Mouse (Mus musculus): ENCODE results near the gene Ints1. TPM values are rescaled to one million over a fixed set of nuclear protein-coding genes. Genes with fewer than 3 reads are reported as not detected.

Gene Ints1
- polyA plus RNA-seq, 1 experiment, result 108 TPM

DNA sequence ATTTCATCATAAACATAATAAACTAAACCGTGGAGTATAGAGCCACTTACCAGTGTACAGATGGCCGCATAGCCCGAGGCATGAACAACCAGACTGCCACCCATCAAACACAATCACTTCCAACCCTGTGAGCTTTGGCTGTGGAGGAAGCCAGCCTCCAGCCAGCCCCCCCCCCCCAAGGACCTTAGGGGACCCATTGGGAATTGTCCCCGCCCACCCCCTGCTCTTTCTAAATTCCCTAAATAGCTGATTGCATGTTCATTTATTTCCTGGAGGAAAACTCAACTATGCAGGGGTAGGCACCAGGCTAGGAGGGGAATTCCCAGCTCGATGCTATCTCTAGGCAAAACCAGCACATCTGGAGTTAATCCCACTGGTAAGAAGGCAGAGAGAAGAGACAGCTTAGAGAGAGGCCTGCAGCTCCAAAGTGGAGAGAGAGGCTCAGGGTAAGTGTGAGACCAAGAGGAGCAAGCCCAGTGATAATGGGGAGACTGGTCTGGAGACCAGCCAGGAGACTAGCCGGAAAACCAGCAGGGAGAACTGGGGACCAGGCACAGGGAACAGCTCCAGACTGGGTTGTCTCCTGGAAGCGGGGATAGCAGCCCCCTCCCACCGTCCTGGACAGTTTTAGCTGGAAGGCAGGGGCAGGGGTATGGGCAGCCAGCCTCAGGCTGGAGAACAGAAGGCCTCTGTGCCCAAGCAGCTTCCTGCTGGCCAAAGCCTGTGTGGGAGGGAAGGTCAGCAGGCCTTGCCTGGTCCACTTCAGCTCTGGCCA, 44.6 kb downstream of the Ints1 start:
- peaks cover 16% of the 10 kb centered on the region for H3K4me1 ChIP-seq (ENCODE audit: control insufficient read depth, insufficient read depth, low read length)

DNA sequence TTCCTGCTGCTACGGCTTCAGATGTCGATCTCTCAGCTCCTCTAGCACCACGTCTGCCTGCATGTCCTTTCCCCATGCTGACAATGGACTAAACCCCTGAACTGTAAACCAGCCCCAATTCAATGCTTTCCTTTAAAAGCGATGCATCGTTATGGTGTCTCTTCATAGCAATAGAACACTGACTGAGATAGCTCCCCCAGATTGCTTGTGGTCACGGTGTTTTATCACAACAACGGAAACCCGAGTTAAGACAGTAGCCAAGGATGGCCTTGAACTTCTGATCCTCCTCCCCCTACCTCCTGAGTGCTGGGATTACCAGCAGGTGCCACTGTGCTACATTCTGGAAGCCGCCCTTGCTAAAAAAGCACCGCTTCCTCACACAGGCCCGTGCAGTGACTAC, 48.2 kb downstream of the Ints1 start:
- WGBS, result 45% methylated on average over 11 of the region's 11 CpGs
- no peak for TF ChIP-seq CTCF (IDR thresholded peaks at IDR 0.05; ENCODE audit: control insufficient read depth, insufficient read depth, low read length)
- H3K4me3 ChIP-seq (replicated peaks; ENCODE audit: control insufficient read depth, low read depth, low read length), result no peak overlapping the region
- H3K4me1 ChIP-seq (ENCODE audit: control insufficient read depth, insufficient read depth, low read length), result peaks cover 4% of the 10 kb centered on the region
- no peak overlapping the region for H3K27ac ChIP-seq (ENCODE audit: control insufficient read depth, insufficient read depth, low read depth, low read length, poor library complexity)

More for the DNA sequence above, 44.6 kb downstream of the Ints1 start:
- H3K4me3 ChIP-seq (replicated peaks; ENCODE audit: control insufficient read depth, low read depth, low read length), result no peak overlapping the region
- 84% methylated on average over 8 of the region's 8 CpGs for WGBS
- no peak overlapping the region for H3K27ac ChIP-seq (ENCODE audit: control insufficient read depth, insufficient read depth, low read depth, low read length, poor library complexity)
- TF ChIP-seq CTCF (IDR thresholded peaks at IDR 0.05; ENCODE audit: control insufficient read depth, insufficient read depth, low read length) (no peak), POLR2A (IDR thresholded peaks at IDR 0.05; ENCODE audit: borderline replicate concordance, control insufficient read depth, low read depth, low read length) (no peak)

DNA sequence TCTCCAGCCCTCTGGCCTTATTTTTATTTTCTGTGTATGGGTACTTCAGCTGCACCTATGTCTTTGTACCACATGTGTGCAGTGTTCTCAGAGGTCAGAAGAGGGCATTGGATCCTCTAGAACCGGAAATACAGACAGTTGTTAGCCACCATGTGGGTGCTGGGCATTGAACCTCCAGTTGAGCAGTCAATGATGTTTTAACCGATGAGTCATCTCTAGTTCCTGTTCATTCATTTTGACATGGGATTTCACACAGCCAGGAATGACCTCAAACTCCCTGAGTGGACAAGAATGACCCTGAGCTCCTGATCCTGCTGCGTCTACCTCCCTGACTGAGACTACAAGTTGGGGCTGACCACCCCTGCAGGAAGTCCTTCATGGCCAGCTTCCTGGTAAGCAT, 49.3 kb downstream of the Ints1 start:
- 58% methylated on average over 3 of the region's 3 CpGs for WGBS
- H3K27ac ChIP-seq (ENCODE audit: control insufficient read depth, insufficient read depth, low read depth, low read length, poor library complexity), result no peak overlapping the region
- H3K4me1 ChIP-seq (ENCODE audit: control insufficient read depth, insufficient read depth, low read length), result peaks cover 3% of the 10 kb centered on the region; the same call in 1 of the 2 replicates

DNA sequence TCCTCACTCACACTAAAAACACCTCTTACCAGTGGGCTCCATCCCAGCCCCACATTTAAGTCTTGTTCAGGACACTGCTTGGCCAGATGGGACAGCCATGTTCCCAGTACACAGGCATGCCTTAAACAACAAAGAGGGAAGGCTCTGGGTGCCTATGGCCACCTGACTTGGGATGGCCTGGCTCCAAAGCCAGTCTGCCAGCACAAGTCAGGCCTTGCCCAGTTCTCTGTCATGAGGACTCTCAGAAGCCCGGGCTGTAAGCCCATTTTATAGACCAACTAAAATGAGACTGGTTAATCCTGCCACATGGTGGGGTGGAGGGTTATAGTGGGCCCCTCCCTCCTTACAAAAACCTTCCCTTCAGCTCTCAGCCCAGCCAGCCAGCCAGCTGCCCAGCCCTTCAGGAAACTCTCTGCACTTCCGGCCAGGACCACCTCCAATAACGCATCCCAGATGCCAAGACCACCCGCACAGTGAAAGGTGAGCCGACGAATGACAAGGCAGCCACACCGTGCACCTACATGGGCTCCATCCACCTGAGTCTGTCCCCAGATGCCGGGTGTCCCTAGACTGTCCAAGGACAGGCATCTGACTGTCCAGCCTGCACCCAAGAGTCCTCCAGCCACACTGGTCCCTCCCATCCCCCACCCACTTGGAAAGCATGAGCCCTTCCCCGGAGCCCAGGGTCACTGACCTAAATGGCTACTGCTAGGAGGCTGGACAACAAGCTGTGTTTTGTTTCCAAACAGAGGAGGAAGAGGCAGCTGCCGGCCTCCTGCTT, 50.9 kb downstream of the Ints1 start:
- H3K4me1 ChIP-seq (ENCODE audit: control insufficient read depth, insufficient read depth, low read length), result peaks cover 3% of the 10 kb centered on the region; the same call in 1 of the 2 replicates
- no peak for TF ChIP-seq POLR2A (IDR thresholded peaks at IDR 0.05; ENCODE audit: borderline replicate concordance, control insufficient read depth, low read depth, low read length)
- no peak for TF ChIP-seq CTCF (IDR thresholded peaks at IDR 0.05; ENCODE audit: control insufficient read depth, insufficient read depth, low read length)
- no peak overlapping the region for H3K4me3 ChIP-seq (replicated peaks; ENCODE audit: control insufficient read depth, low read depth, low read length)
- 85% methylated on average over 10 of the region's 10 CpGs for WGBS
- no peak overlapping the region for H3K27ac ChIP-seq (ENCODE audit: control insufficient read depth, insufficient read depth, low read depth, low read length, poor library complexity)

More for the DNA sequence above, 49.3 kb downstream of the Ints1 start:
- no peak overlapping the region for H3K4me3 ChIP-seq (replicated peaks; ENCODE audit: control insufficient read depth, low read depth, low read length)
- TF ChIP-seq POLR2A (IDR thresholded peaks at IDR 0.05; ENCODE audit: borderline replicate concordance, control insufficient read depth, low read depth, low read length) (no peak), CTCF (IDR thresholded peaks at IDR 0.05; ENCODE audit: control insufficient read depth, insufficient read depth, low read length) (no peak)

DNA sequence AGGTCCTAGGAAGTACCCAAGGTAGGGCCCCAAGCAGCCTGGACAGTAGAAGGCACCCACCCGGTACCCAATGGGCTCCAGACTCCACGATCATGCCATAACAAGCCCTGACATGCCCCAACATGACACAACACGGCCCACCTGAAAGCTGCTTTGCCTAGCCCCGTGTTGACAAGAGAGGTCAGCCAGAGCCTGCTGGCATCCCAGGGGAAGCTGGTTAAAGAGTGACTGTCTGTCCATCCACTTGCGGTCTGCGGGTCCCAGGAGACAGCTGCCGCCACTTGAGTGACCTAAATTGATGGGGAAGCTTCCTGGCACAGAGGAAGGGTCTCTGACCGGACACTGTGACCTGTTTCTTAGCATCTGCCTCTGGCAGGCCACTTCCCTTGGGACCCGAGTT, 52.4 kb downstream of the Ints1 start:
- no peak overlapping the region for H3K4me3 ChIP-seq (replicated peaks; ENCODE audit: control insufficient read depth, low read depth, low read length)
- WGBS, result 76% methylated on average over 9 of the region's 9 CpGs
- TF ChIP-seq POLR2A (IDR thresholded peaks at IDR 0.05; ENCODE audit: borderline replicate concordance, control insufficient read depth, low read depth, low read length), result no peak
- no peak for TF ChIP-seq CTCF (IDR thresholded peaks at IDR 0.05; ENCODE audit: control insufficient read depth, insufficient read depth, low read length)
- H3K27ac ChIP-seq (ENCODE audit: control insufficient read depth, insufficient read depth, low read depth, low read length, poor library complexity), result no peak overlapping the region
- peaks cover 3% of the 10 kb centered on the region; the same call in 1 of the 2 replicates for H3K4me1 ChIP-seq (ENCODE audit: control insufficient read depth, insufficient read depth, low read length)

DNA sequence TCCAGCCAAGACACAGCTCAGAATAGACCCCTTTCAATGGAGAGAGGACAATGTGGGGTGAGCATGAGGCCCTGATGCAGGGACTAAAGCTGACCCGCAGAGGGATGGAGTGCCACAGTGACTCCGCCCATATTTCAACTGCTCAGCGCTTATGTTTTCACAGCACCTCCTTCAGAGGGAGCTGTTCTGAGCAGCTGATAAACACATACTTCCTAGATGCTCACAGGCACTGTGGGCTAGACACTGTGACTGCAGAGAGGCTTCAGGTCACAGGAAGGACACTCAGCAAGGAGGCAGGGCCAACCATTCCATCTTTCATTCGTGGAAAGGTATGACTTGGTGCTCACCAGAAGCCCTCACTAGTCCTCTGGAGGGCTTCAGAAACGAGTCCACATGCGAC, 52.8 kb downstream of the Ints1 start:
- TF ChIP-seq CTCF (IDR thresholded peaks at IDR 0.05; ENCODE audit: control insufficient read depth, insufficient read depth, low read length), result no peak
- no peak for TF ChIP-seq POLR2A (IDR thresholded peaks at IDR 0.05; ENCODE audit: borderline replicate concordance, control insufficient read depth, low read depth, low read length)
- Histone ChIP-seq H3K4me3 (replicated peaks; ENCODE audit: control insufficient read depth, low read depth, low read length) (no peak overlapping the region), H3K27ac (ENCODE audit: control insufficient read depth, insufficient read depth, low read depth, low read length, poor library complexity) (no peak overlapping the region), H3K4me1 (ENCODE audit: control insufficient read depth, insufficient read depth, low read length) (peaks cover 1% of the 10 kb centered on the region; the same call in 1 of the 2 replicates)
- WGBS, result 48% methylated on average over 6 of the region's 6 CpGs

DNA sequence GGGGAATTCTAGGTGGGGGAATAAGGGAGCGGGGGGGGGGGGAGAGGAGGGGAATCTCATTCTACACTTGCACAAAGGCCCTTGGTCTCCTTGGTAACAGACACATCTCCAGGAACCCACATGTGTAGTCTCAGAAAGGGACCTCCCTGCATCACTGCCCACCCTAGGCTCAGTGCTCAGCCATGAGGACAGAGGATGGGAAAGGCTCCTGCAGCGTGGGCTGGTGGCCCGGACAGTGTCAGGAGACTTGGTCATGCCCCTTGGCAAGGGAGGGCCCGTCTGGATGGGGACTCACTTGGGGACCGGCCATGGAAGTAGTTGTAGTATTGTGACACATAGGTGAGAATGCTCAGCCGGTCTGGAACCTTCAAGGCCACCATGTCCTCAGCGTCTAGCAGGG, 56.5 kb downstream of the Ints1 start:
- 90% methylated on average over 7 of the region's 7 CpGs for WGBS
- Histone ChIP-seq H3K4me1 (ENCODE audit: control insufficient read depth, insufficient read depth, low read length) (no peaks in the 10 kb centered on the region), H3K4me3 (replicated peaks; ENCODE audit: control insufficient read depth, low read depth, low read length) (no peak overlapping the region), H3K27ac (ENCODE audit: control insufficient read depth, insufficient read depth, low read depth, low read length, poor library complexity) (no peak overlapping the region)
- no peak for TF ChIP-seq POLR2A (IDR thresholded peaks at IDR 0.05; ENCODE audit: borderline replicate concordance, control insufficient read depth, low read depth, low read length)
- no peak for TF ChIP-seq CTCF (IDR thresholded peaks at IDR 0.05; ENCODE audit: control insufficient read depth, insufficient read depth, low read length)

DNA sequence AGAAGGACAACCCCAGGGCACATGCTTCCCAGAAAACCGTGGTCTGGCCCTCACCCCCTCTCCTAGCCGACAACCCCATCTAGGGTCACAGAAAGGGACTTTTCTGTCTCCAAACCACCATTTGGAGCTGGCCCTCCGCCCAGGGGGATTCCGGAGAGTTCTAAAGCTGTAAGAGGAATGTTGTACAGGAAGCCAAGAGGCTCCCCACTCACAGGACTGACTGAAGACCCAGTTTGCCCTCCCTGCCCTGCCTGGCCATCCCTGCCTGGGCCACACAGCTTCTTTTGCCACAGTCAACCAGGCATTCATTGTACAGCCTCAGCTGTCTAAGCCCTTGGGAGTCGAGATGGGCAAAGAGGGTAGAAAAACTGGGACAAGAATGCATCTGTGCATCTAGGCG, 56.9 kb downstream of the Ints1 start:
- no peak overlapping the region for H3K4me3 ChIP-seq (replicated peaks; ENCODE audit: control insufficient read depth, low read depth, low read length)
- WGBS, result 85% methylated on average over 6 of the region's 6 CpGs
- H3K4me1 ChIP-seq (ENCODE audit: control insufficient read depth, insufficient read depth, low read length), result no peaks in the 10 kb centered on the region
- no peak overlapping the region for H3K27ac ChIP-seq (ENCODE audit: control insufficient read depth, insufficient read depth, low read depth, low read length, poor library complexity)
- TF ChIP-seq CTCF (IDR thresholded peaks at IDR 0.05; ENCODE audit: control insufficient read depth, insufficient read depth, low read length), result no peak
- no peak for TF ChIP-seq POLR2A (IDR thresholded peaks at IDR 0.05; ENCODE audit: borderline replicate concordance, control insufficient read depth, low read depth, low read length)

Data from bone marrow, adult 2 months (tissue).